Mouse (Mus musculus): ENCODE data around the gene Rtkn.

The Rtkn gene

DNA sequence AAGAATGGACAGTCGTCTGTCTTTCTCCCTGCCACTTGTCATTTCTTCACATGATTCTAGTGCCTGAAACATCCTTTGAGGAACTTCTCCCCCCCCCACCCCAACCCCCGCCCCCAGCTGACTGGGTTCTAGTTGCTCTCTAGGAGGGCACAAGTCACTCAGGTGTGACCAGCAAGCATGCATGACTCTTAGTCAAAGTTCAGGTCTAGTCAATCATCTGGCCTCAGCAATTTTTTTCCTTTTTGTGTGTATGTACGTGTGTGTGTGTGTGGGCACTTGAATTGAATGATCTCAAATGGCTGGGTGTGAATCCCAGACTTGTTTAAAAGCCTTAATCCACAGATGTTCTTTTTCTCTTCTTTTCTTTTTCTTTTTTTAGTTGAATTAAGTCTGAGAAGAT is 1.0 kb upstream of the Rtkn start:
- in situ Hi-C loops (cut with MboI; ENCODE audit: unreplicated experiment in 2 of 2), result no loop called here

DNA sequence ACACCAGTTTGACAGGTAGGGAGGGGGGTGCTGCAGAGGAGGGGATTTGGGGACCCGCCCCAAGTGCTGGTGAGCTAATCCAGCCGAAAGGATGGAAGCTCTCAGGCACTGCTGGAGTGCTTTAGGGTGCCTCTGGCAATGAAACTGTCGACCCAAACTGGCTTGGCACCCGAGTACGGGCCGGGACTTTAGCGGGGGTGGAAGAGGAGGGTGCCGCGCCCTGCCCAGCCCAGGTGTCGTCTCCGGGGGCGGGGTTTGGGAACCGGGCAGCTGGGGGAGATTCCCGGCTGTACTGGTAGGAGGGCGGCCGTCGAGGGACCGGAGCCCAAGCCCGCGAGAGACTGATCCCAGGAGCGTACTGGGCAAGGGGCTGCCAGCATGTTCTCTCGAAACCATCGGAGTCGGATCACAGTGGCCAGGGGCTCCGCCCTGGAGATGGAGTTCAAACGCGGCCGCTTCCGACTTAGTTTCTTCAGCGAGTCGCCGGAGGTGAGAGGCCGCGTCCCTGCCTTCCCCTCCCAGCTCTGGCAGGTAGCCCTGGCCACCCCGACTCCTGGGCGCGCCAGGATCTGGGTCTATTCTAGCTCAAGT is 403 bp downstream of the Rtkn start:
- in situ Hi-C loops (cut with MboI; ENCODE audit: unreplicated experiment in 2 of 2), result no loop called here

DNA sequence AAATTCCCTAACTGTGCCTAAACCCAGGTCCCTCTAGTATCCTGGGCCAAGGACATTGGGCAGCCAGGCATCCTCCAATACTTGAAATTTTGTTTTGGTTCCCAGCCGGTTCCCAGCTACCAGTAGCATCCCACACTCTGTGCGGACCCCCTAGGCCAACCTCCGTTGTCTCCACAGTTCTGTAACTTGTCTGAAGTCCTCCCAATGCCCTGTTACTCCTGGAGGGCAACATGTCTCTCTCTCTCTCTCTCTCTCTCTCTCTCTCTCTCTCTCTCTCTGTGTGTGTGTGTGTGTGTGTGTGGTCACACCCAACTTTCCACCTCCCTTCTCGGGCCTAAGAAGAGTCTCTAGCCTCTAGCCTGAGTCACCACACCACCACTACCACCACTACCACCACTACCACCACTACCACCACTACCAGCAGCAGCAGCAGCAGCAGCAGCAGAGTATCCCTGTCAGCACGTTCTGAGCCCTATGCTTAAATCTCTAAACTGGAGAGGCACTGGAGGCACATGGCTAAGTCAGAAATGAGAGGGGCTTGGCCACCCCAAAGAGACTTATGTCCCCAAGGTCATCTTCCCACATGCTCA is 1.1 kb downstream of the Rtkn start:
- in situ Hi-C loops (cut with MboI; ENCODE audit: unreplicated experiment in 2 of 2), result no loop called here

DNA sequence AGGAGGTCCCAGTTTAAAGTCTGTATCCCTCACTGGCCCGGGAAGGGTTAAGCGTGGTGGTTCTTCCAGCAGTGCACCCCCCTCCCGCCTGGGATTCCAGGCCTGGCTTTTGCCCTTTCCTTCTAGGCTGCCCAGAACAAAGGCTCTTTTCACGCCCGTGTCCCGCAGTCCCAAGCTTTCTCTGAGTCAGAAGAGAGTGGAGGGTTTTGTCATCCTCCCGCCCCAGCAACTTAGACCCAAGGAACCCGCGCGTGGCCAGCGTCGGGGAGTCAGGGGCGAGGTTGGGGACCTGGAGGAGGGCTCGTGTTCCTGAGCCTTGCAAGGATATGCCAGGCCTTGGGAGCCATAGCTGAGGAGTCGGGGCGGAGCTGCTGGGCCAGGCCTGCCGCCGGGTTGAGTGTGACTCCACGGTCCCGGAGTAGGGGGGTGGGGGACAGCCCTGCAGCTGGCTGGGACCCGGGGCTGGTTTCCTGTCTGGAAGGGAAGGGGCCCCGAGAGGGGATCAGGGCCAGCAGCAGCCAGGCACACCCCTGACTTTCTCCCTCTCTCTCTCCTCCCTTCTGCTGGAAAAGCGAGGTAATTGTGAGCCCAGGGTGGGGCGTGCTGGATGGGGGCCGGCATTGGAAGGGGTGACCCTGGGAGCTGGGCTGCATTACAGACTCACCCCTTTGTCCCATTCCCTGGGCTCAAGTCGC is 1.8 kb downstream of the Rtkn start:
- in situ Hi-C loops (cut with MboI; ENCODE audit: unreplicated experiment in 2 of 2), result no loop called here

DNA sequence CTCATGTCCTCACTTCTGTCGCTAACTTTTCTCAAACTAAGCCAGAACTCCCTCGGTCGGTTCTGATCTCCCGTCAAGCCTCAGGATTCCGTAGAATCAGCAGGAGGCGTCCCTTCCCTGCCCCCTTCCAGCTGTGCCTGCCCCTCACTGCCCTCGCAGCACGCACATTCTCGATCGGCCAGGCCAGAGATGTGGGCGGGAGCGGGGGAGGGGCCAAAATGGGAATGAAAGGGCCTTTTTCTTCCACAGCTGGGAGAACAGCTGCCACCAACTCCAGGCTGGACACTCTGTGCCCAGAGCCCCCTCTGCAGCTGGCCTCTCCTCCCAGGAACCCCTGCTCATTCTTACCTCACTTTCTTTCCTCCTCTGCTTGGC is 2.3 kb downstream of the Rtkn start:
- in situ Hi-C loops (cut with MboI; ENCODE audit: unreplicated experiment in 2 of 2), result no loop called here

DNA sequence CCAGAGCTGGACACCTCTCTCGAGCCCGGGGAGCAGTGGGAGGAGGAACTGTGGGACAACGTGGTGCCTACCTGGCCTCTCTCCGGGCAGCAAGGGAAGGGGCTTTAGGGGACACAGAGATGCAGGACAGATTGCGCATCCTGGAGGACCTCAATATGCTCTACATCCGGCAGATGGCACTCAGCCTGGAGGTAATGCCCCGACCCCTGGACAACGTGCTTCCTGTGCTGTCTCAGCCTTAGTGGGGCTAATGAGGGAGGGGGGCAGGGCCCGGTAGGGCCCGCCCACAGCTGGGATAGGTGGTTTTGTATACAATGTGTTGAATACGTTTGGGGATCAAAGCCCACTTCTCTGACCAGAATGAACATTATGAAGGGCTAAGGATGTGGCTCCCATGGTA is 2.8 kb downstream of the Rtkn start:
- in situ Hi-C loops (cut with MboI; ENCODE audit: unreplicated experiment in 2 of 2), result no loop called here

DNA sequence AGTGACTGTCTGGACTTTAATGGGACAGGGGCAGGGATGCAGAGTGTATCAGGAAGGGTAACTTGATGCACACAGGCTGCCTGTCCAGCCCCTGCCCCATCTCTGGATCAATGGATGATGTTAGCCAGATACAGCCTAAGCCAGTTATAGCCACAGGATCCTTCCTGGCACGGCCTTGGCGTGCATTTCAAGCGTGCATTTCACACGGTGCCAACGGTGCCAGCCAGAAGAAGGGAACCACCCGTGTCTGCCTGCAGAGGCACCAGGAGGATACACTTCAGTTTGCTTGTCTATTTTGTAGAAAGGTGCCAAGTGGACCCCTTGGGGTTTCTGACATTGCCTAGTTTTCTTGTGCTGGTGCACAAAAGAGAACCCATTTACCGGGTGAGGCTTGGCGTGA is 4.8 kb downstream of the Rtkn start:
- in situ Hi-C loops (cut with MboI; ENCODE audit: unreplicated experiment in 2 of 2), result no loop called here

DNA sequence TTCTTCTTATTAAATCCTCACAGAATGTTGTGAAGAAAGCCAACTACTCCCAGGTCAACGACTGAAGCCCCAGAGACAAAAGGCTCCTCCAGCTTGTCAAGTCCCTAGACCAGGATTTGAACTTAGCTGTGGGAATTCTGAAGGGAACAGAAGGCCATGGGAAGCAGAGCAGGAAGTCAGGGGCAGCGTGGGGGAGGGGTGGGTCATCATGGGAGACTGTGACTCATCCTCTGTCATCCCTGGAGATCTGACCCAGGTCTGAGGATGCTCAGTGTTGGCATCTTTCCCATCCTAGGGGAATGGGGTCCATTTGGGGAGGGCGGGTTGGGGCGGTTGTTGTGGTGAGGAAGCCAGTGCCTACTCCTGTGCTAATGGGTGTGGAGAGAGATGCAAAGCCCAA is 6.4 kb downstream of the Rtkn start:
- in situ Hi-C loops (cut with MboI; ENCODE audit: unreplicated experiment in 2 of 2), result no loop called here

DNA sequence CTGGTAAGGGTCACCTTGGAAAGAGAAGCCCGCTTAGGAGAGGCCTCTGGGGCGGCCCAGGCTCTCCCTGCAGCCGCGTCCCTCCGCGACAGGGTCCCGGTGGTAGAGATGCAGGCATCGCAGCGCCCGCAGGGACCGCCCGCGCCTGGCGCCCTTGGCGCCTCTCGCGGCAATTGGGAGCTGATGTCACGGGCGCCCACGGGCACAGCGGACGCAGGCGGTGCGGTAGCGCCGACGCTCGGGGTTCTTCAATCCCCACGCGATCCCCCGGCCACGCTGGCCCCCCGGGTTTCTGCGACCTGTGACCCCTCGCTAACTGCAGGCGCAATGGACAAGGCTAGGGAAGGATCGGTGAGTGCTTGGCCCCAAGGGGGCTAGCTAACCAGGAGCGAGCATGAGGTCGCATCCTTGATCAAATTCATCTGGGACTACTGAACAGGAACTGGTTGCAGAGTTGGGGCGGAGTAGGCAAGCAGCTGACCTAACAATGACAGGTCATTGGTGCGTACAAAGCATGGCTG is 7.0 kb downstream of the Rtkn start:
- in situ Hi-C loops (cut with MboI; ENCODE audit: unreplicated experiment in 2 of 2), result no loop called here

DNA sequence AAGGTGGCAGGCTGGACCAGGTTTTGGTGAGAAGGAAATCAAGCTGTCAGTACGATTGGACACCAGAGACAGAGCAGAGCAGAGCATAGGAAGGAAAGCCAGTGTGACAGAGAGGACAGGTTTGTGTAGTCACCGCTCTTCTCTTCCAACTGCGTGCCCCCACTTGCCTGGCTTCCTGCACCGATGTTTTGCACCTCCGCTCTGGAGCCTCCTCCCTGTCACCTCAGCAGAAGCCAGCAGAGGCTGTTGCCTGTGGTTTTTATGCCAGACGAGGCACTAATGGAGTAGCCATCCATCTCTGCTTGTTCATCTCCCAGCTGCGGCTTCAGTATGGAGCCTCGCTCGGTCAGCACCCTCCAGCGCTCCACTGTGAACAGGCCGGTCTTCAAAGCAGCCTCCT is 7.6 kb downstream of the Rtkn start:
- in situ Hi-C loops (cut with MboI; ENCODE audit: unreplicated experiment in 2 of 2), result no loop called here

DNA sequence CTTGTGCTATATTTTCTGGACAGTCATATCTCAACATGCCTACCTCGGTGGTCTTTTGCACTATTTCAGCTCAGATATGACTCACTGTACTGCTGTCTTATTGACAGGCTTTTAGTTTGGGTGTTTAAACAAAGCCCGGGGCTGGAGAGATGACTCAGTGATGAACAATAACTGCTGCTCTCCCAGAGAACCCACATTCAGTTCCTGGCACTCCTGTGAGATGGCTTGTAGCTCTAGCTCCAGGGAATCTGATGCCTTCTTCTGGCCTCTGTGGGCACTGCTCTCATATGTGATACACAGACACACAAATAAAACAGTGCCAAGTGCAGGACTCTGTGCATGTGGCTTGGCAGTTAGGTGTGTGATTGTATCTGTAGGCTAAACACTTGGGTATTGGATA is 9.9 kb downstream of the Rtkn start:
- in situ Hi-C loops (cut with MboI; ENCODE audit: unreplicated experiment in 2 of 2), result no loop called here

DNA sequence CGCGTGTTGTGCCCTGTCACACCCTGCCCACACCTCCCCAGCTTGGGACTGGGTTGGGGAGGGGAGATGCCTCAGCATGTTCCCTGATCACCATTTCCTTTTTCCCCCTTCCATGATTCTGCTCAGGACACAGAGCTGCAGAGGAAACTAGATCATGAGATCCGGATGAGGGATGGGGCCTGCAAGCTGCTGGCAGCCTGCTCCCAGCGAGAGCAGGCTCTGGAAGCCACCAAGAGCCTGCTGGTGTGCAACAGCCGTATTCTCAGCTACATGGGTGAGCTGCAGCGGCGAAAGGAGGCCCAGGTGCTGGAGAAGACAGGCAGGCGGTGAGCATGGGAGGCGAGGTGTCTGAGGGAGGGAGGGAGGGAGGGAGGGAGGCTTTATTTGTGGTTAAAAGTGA is 10.5 kb downstream of the Rtkn start:
- in situ Hi-C loops (cut with MboI; ENCODE audit: unreplicated experiment in 2 of 2), result no loop called here

DNA sequence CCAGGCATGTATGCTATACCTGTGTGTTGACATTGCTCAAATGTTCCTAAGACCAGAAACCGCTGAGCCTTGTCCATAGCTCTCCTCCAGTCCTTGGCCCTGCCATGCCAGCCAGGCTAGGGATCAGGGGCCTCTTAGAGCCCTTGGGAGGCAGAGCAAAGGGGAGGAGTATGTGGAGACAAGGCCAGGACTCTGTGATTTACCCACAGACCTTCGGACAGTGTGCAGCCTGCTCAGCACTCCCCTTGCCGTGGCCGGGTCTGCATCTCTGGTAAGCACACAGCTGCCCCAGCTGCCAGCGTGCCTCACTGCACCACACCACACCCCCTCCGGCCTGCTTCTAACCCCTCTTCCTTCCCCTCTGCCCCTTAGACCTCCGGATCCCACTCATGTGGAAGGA is 12.0 kb downstream of the Rtkn start:
- in situ Hi-C loops (cut with MboI; ENCODE audit: unreplicated experiment in 2 of 2), result no loop called here

DNA sequence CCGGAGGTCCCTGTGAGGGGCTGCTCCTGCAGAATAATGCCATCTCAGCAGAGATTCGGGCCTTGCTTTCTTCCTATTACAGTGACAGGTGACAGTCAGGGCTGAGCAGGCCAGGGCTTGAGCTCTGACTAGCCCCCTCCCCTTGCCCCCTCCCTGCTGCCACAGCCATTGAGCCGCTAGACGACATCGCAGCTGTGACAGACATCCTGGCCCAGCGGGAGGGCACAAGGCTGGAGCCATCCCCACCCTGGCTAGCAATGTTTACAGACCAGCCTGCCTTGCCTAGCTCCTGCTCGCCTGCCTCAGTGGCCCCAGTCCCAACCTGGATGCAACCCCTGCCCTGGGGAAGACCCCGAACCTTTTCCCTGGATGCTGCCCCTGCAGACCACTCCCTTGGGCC is 16.5 kb downstream of the Rtkn start:
- in situ Hi-C loops (cut with MboI; ENCODE audit: unreplicated experiment in 2 of 2), result loop anchor here in 1 of 2 experiments (10.0 kb wide), 1 partner anchor 47 kb away; the partner anchor contains the start of genes Ccdc142, Gm42688 and Mrpl53

DNA sequence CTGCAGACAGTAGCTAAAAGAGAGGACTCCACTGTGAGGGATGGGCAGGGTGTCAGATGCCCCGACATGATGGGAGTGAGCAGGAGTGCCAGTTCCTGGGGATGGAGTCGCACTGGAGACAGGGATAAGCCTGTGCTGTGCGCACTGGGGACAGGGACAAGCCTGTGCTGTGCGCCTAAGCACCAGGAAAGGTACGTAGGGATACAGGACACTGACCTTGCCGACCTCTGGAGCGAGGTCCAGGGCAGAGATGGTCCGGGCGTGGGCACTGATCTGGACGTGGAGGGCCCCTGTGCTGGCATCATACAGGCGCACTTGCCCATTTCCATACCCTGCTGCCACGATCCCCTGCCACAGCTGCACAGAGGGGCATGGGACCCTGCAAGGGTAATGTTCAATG is 17.8 kb downstream of the Rtkn start:
- in situ Hi-C loops (cut with MboI; ENCODE audit: unreplicated experiment in 2 of 2), result loop anchor here in 1 of 2 experiments (10.0 kb wide), 1 partner anchor 48 kb away; the partner anchor contains the start of genes Ccdc142, Gm42688 and Mrpl53

DNA sequence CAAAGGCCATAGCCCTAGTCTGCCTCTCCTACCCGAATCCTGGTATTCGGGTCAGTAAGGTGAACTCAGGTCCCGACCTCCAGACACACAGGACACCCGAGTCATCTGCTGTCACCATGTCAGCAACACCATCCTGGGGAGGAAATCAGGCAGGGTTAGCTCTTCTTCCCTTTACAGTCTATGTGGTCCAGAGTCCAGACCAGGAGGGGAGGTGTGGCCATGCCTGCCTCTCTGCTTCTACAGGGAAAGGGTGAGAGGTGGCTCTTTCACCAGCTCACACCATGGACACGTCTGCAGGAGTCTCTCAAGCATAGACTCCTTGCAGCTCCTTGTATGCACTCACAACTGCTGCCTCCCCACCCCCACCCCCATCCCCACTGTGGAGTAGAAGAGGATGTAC is 18.2 kb downstream of the Rtkn start:
- in situ Hi-C loops (cut with MboI; ENCODE audit: unreplicated experiment in 2 of 2), result loop anchor here in 1 of 2 experiments (10.0 kb wide), 1 partner anchor 49 kb away; the partner anchor contains the start of genes Ccdc142, Gm42688 and Mrpl53

DNA sequence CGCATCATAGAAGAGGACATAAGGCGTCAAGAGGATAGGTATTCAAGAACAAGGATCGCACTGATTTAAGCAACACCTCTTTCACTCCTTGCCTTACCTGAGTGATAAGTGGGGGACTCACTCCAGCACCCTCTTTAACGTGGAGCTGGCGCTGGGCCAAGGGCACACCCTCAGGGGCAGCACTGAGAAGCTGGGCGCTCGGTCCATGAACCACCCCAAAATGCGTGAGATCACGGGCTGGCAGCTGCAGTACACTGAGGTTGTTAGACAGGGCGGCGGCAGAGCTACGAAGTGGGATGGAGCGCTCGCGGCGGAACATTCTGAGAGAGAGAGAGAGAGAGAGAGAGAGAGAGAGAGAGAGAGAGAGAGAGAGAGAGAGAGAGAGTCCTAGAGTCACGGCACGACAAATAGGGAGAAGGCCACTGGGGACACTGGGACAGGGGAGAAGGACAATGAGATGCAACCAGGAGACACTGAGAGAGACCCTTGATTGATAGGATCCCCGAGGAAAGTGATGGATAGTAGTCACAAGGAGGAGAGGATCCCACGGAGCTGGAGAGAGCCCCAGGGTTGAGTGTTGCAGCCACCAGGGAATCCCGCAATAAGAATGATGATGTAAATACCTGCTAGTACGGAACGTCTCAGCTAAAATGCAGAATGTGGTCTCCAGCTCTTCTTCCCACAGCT is 20.4 kb downstream of the Rtkn start:
- in situ Hi-C loops (cut with MboI; ENCODE audit: unreplicated experiment in 2 of 2), result loop anchor here (5.0 to 10.0 kb wide), 3 partner anchors 38 to 158 kb away; partner anchors contain the start of genes Ccdc142 (in 1 of the 2), Gm42688 (in 1 of the 2), Mogs (in 1 of the 2) and Mrpl53 (in 1 of the 2)

DNA sequence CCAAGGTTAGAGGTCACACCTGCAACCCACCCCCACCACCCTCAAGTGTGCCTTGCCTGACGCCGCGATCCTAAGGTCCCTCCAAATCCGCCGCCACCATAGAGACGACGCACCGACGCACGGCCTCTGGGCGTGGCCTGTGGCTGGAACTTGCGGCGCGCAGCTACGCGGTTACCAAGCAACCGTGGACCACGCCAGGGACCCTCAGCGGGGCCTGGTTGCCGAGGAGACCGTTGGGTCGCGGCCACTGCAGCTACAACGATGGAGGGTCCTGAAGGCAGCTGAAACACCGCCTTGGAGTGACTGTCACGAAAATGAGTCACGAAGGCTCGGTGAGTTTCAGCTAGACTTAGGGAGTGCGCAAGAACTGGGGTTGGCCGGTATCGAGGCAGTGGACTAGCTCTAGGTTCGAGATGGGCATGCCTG is 21.0 kb downstream of the Rtkn start, which contains the start of the genes Wdr54 and 1700003E16Rik:
Wdr54 (minus strand) TSS at position 139 of the 426 bp plus-strand sequence.
1700003E16Rik (plus strand) TSS at position 146 of the 426 bp plus-strand sequence.
- in situ Hi-C loops (cut with MboI; ENCODE audit: unreplicated experiment in 2 of 2), result loop anchor here (5.0 to 10.0 kb wide), 3 partner anchors 39 to 159 kb away; partner anchors contain the start of genes Ccdc142 (in 1 of the 2), Gm42688 (in 1 of the 2), Mogs (in 1 of the 2) and Mrpl53 (in 1 of the 2)

DNA sequence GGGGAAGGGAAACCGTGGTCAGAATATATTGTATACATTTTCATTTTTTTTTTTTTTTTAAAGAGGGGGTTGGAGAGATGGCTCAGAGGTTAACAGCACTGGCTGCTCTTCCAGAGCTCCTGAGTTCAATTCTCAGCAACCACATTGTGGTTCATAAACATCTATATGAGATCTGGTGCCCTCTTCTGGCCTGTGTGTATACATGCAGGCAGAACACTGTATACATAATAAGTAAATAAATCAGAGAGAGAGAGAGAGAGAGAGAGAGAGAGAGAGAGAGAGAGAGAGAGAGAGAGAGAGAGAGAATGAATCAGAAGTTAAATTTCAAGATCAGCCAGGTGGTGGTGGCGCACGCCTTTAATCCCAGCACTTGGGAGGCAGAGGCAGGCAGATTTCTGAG is 24.2 kb downstream of the Rtkn start:
- in situ Hi-C loops (cut with MboI; ENCODE audit: unreplicated experiment in 2 of 2), result loop anchor here (5.0 to 10.0 kb wide), 3 partner anchors 42 to 162 kb away; partner anchors contain the start of genes Ccdc142 (in 1 of the 2), Gm42688 (in 1 of the 2), Mogs (in 1 of the 2) and Mrpl53 (in 1 of the 2)

DNA sequence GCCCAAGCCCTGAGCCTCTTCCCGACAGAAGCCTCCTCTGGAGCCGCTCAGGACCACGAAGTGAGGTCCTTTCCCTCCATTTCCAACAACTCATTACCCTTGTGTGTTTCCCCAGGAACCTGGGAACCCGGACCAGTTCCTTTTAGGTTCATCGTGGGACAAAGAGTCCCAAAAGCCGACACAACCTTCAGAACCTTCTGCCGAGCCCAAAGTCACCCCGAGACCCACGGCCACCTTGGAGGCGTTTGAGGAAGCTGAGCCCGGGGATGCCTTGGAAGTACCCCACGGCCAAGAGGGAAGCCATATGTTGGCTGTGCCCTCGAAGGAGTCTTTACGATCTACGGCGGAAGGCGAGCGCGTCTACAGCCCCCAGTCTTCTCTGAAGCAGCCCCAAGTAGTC is 26.2 kb downstream of the Rtkn start:
- in situ Hi-C loops (cut with MboI; ENCODE audit: unreplicated experiment in 2 of 2), result loop anchor here in 1 of 2 experiments (5.0 to 10.0 kb wide), 2 partner anchors 164 to 407 kb away; no protein-coding TSS in a partner anchor

Measured in v-Abl transformed pro-B cells (cell line).